Mouse (Mus musculus): ENCODE measurements around the gene Tpd52l1. TPM values are rescaled to one million over a fixed set of nuclear protein-coding genes. Genes with fewer than 3 reads are reported as not detected.

The Tpd52l1 gene
- total RNA-seq (2018; cell fraction: chromatin; rRNA removed): under 1 TPM in 1 of 26 experiments, not detected in 25; 0.89 TPM
- total RNA-seq (2018; cell fraction: cytosol; rRNA removed): under 1 TPM in 1 of 26 experiments, not detected in 25; 0.11 TPM
- total RNA-seq (2018; cell fraction: nucleus; rRNA removed): not detected
- not detected in 3 replicates for polyA plus RNA-seq (2018)

- H3K36me3 ChIP-seq (ENCODE audit: inconsistent target): no peaks in the 10 kb centered on the region
- no peaks in the 10 kb centered on the region for H3K79me2 ChIP-seq (ENCODE audit: inconsistent target)
- no peak within 1 kb of the TSS for H3K27ac ChIP-seq
- no peak within 1 kb of the TSS for H3K4me3 ChIP-seq (ENCODE audit: inconsistent target)
- 2% methylated on average over 55 of the region's 59 CpGs for WGBS (ENCODE audit: missing documents)
These were observed at the start of gene Tpd52l1 for GRCm38 (mm10) chr10:31445291-31446124. Gene Tpd52l1 (minus strand): TSS chr10:31445958.

- Histone ChIP-seq H3K79me2 (ENCODE audit: inconsistent target) (no peaks in the 10 kb centered on the region), H3K4me3 (ENCODE audit: inconsistent target) (no peak overlapping the region), H3K36me3 (ENCODE audit: inconsistent target) (no peaks in the 10 kb centered on the region), H3K27ac (no peak overlapping the region)
- 86% methylated on average over 1 of the region's 1 CpGs for WGBS (ENCODE audit: missing documents)
These were observed 48.5 kb upstream of the Tpd52l1 start for GRCm38 (mm10) chr10:31494296-31494695.

GRCm38 (mm10) chr10:31467043-31467898, 21.5 kb upstream of the Tpd52l1 start:
- WGBS (ENCODE audit: missing documents): 78% methylated on average over 10 of the region's 10 CpGs
- Histone ChIP-seq H3K4me3 (ENCODE audit: inconsistent target) (no peak overlapping the region), H3K36me3 (ENCODE audit: inconsistent target) (no peaks in the 10 kb centered on the region), H3K27ac (no peak overlapping the region), H3K79me2 (ENCODE audit: inconsistent target) (no peaks in the 10 kb centered on the region)

GRCm38 (mm10) chr10:31465840-31466541, 20.2 kb upstream of the Tpd52l1 start:
- Histone ChIP-seq H3K36me3 (ENCODE audit: inconsistent target) (no peaks in the 10 kb centered on the region), H3K27ac (no peak overlapping the region), H3K4me3 (ENCODE audit: inconsistent target) (no peak overlapping the region), H3K79me2 (ENCODE audit: inconsistent target) (no peaks in the 10 kb centered on the region)
- WGBS (ENCODE audit: missing documents): 79% methylated on average over 6 of the region's 6 CpGs

GRCm38 (mm10) chr10:31465424-31465823, 19.7 kb upstream of the Tpd52l1 start:
- Histone ChIP-seq H3K79me2 (ENCODE audit: inconsistent target) (no peaks in the 10 kb centered on the region), H3K36me3 (ENCODE audit: inconsistent target) (no peaks in the 10 kb centered on the region), H3K27ac (no peak overlapping the region), H3K4me3 (ENCODE audit: inconsistent target) (no peak overlapping the region)
- 5% methylated on average over 4 of the region's 4 CpGs for WGBS (ENCODE audit: missing documents)

GRCm38 (mm10) chr10:31463044-31463443, 17.3 kb upstream of the Tpd52l1 start:
- 74% methylated on average over 2 of the region's 2 CpGs for WGBS (ENCODE audit: missing documents)
- Histone ChIP-seq H3K27ac (no peak overlapping the region), H3K79me2 (ENCODE audit: inconsistent target) (no peaks in the 10 kb centered on the region), H3K4me3 (ENCODE audit: inconsistent target) (no peak overlapping the region), H3K36me3 (ENCODE audit: inconsistent target) (no peaks in the 10 kb centered on the region)

GRCm38 (mm10) chr10:31456806-31457205, 11.0 kb upstream of the Tpd52l1 start:
- Histone ChIP-seq H3K79me2 (ENCODE audit: inconsistent target) (no peaks in the 10 kb centered on the region), H3K4me3 (ENCODE audit: inconsistent target) (no peak overlapping the region), H3K36me3 (ENCODE audit: inconsistent target) (no peaks in the 10 kb centered on the region), H3K27ac (no peak overlapping the region)
- WGBS (ENCODE audit: missing documents): 74% methylated on average over 1 of the region's 1 CpGs

- Histone ChIP-seq H3K79me2 (ENCODE audit: inconsistent target) (no peaks in the 10 kb centered on the region), H3K27ac (no peak overlapping the region), H3K4me3 (ENCODE audit: inconsistent target) (no peak overlapping the region), H3K36me3 (ENCODE audit: inconsistent target) (no peaks in the 10 kb centered on the region)
- 75% methylated on average over 1 of the region's 1 CpGs for WGBS (ENCODE audit: missing documents)
These were observed 1.3 kb upstream of the Tpd52l1 start for GRCm38 (mm10) chr10:31447083-31447482.

- Histone ChIP-seq H3K4me3 (ENCODE audit: inconsistent target) (no peak overlapping the region), H3K36me3 (ENCODE audit: inconsistent target) (no peaks in the 10 kb centered on the region), H3K79me2 (ENCODE audit: inconsistent target) (no peaks in the 10 kb centered on the region), H3K27ac (no peak overlapping the region)
- WGBS (ENCODE audit: missing documents): 88% methylated on average over 7 of the region's 7 CpGs
These were observed 1.6 kb downstream of the Tpd52l1 start for GRCm38 (mm10) chr10:31444206-31444605.

GRCm38 (mm10) chr10:31441491-31441890, 4.3 kb downstream of the Tpd52l1 start:
- no peak overlapping the region for H3K4me3 ChIP-seq (ENCODE audit: inconsistent target)
- H3K27ac ChIP-seq: no peak overlapping the region
- H3K79me2 ChIP-seq (ENCODE audit: inconsistent target): no peaks in the 10 kb centered on the region
- no peaks in the 10 kb centered on the region for H3K36me3 ChIP-seq (ENCODE audit: inconsistent target)

GRCm38 (mm10) chr10:31436047-31436446, 9.7 kb downstream of the Tpd52l1 start:
- Histone ChIP-seq H3K27ac (no peak overlapping the region), H3K36me3 (ENCODE audit: inconsistent target) (no peaks in the 10 kb centered on the region), H3K4me3 (ENCODE audit: inconsistent target) (no peak overlapping the region), H3K79me2 (ENCODE audit: inconsistent target) (no peaks in the 10 kb centered on the region)
- 81% methylated on average over 4 of the region's 4 CpGs for WGBS (ENCODE audit: missing documents)

- Histone ChIP-seq H3K27ac (no peak overlapping the region), H3K4me3 (ENCODE audit: inconsistent target) (no peak overlapping the region), H3K79me2 (ENCODE audit: inconsistent target) (no peaks in the 10 kb centered on the region), H3K36me3 (ENCODE audit: inconsistent target) (no peaks in the 10 kb centered on the region)
These were observed 27.8 kb downstream of the Tpd52l1 start for GRCm38 (mm10) chr10:31417956-31418355.

- no peaks in the 10 kb centered on the region for H3K36me3 ChIP-seq (ENCODE audit: inconsistent target)
- no peaks in the 10 kb centered on the region for H3K79me2 ChIP-seq (ENCODE audit: inconsistent target)
- H3K27ac ChIP-seq: no peak overlapping the region
- 80% methylated on average over 1 of the region's 1 CpGs for WGBS (ENCODE audit: missing documents)
- no peak overlapping the region for H3K4me3 ChIP-seq (ENCODE audit: inconsistent target)
These were observed 52.8 kb downstream of the Tpd52l1 start for GRCm38 (mm10) chr10:31392990-31393389.

- Histone ChIP-seq H3K27ac (no peak overlapping the region), H3K36me3 (ENCODE audit: inconsistent target) (no peaks in the 10 kb centered on the region), H3K79me2 (ENCODE audit: inconsistent target) (no peaks in the 10 kb centered on the region), H3K4me3 (ENCODE audit: inconsistent target) (no peak overlapping the region)
- 93% methylated on average over 4 of the region's 4 CpGs for WGBS (ENCODE audit: missing documents)
These were observed 54.9 kb downstream of the Tpd52l1 start for GRCm38 (mm10) chr10:31390777-31391395.

Data from macrophage (primary cell).